ENCODE assay signal across 9 mouse cellular contexts in the genomic region with DNA sequence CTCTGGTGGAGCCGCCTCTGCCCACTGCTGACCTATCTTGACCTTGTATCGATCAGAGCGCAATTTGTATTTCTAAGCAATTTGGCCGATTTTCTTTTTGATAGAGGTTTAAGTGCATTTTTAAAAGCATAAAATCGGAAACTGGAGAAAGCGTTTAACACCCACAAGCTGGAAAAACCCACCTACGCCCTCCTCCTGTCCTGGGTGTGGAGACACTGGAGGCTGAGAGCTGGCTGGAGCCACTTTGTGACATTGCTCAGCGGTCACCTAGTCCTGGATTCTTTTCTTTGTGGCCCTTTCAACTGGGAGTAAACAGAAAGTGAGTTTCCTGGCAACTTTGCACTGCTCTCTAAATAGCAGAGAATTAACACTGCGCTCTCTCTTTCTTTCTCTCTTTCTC.
DNase-seq lines count a peak whose midpoint lies in the region; ATAC-seq and TF ChIP-seq lines count a peak whose summit lies in the region.
"Had no signal": no experiment of that assay in that cellular context is flagged by ENCODE, and none has a peak within 500 bp of the region (broad histone marks: within the 10 kb centered on the region; RNA-seq: fewer than 3 reads in every experiment).

No protein-coding gene starts in this region.

- H3K9ac ChIP-seq in limb, embryonic 14.5 days (ENCODE audit: low read depth, low read length, severe bottlenecking), result peak overlapping the region; percentile 36; the same call in 1 of the 2 replicates

- no peak for TF ChIP-seq POLR2A in thymus, adult 2 months (IDR thresholded peaks at IDR 0.05; ENCODE audit: control insufficient read depth, extremely low read depth, insufficient read depth, low read length, poor library complexity)
- no peak for TF ChIP-seq POLR2A in limb, embryonic 14.5 days (IDR thresholded peaks at IDR 0.05; ENCODE audit: borderline replicate concordance, extremely low read depth, insufficient read depth, insufficient read length)

- H3K27me3 ChIP-seq in thymus, adult 2 months (ENCODE audit: control insufficient read depth, insufficient read depth, low read length), result peaks cover 21% of the 10 kb centered on the region
- peaks cover 37% of the 10 kb centered on the region for H3K27me3 ChIP-seq in limb, embryonic 14.5 days (ENCODE audit: control insufficient read depth, insufficient read depth, low read length)

- DNase-seq in gastrocnemius, postnatal 10 days, result peak; percentile 15
- no peak for DNase-seq in gastrocnemius, postnatal 4 days (ENCODE audit: low spot score in 2 of 2)
- peak; percentile 33 for DNase-seq in thymus, postnatal 4 days
- no peak for DNase-seq in thymus, adult 2 months
- DNase-seq in limb, embryonic 14.5 days (ENCODE audit: low spot score), result no peak
- DNase-seq in frontal cortex, adult 2 months (ENCODE audit: extremely low spot score in 1 of 2, low spot score in 1 of 2), result no peak
- DNase-seq in layer of hippocampus, adult 9-10 months (ENCODE audit: low spot score), result no peak
- no peak for DNase-seq in cerebellum, postnatal 25 days

- 14% methylated on average over 9 of the region's 9 CpGs for WGBS in thymus, adult 2 months
- WGBS in limb, embryonic 14.5 days, result 3% methylated on average over 9 of the region's 9 CpGs

- H3K4me2 ChIP-seq in limb, embryonic 14.5 days (replicated peaks; ENCODE audit: low read depth, low read length, severe bottlenecking), result peak overlapping the region; percentile 44

- H3K9me3 ChIP-seq in limb, embryonic 14.5 days (ENCODE audit: control insufficient read depth, low read length), result no peaks in the 10 kb centered on the region

- H3K4me3 ChIP-seq in thymus, adult 2 months (ENCODE audit: control insufficient read depth, insufficient read depth, low read length), result no peak overlapping the region
- H3K4me3 ChIP-seq in limb, embryonic 14.5 days (replicated peaks; ENCODE audit: low read length), result peak overlapping the region; percentile 30
- H3K4me3 ChIP-seq: erythroblast, embryonic 14.5 days had no signal

- ATAC-seq in limb, embryonic 14.5 days (ENCODE audit: low FRiP score, low read depth), result no peak

- no peak overlapping the region for H3K27ac ChIP-seq in thymus, adult 2 months (ENCODE audit: control insufficient read depth, insufficient read depth, low read length)
- H3K27ac ChIP-seq in limb, embryonic 14.5 days (replicated peaks; ENCODE audit: low read depth, low read length), result no peak overlapping the region

- peaks cover 33% of the 10 kb centered on the region for H3K4me1 ChIP-seq in thymus, adult 2 months (replicated peaks; ENCODE audit: control insufficient read depth, insufficient read depth, low read length)
- peaks cover 20% of the 10 kb centered on the region for H3K4me1 ChIP-seq in limb, embryonic 14.5 days (ENCODE audit: control insufficient read depth, insufficient read depth, low read length)

- no peak for TF ChIP-seq CTCF in thymus, adult 2 months (IDR thresholded peaks at IDR 0.05; ENCODE audit: borderline replicate concordance, control insufficient read depth, extremely low read depth, insufficient read depth, low read length, poor library complexity)

- H3K36me3 ChIP-seq in thymus, adult 2 months (ENCODE audit: control insufficient read depth, insufficient read depth, low read length), result no peaks in the 10 kb centered on the region
- H3K36me3 ChIP-seq in limb, embryonic 14.5 days (ENCODE audit: control insufficient read depth, insufficient read depth, low read length), result no peaks in the 10 kb centered on the region

Comparison
In these comparisons a context has a peak if more than half of its experiments do, and no peak if none do; other contexts are left out.
1. DNase-seq: peak in gastrocnemius, postnatal 10 days (single experiment) and thymus, postnatal 4 days (single experiment); none in gastrocnemius, postnatal 4 days (0 of 2), thymus, adult 2 months (single experiment), limb, embryonic 14.5 days (single experiment), frontal cortex, adult 2 months (0 of 2), layer of hippocampus, adult 9-10 months (single experiment) and cerebellum, postnatal 25 days (0 of 2).